Mouse (Mus musculus) stomach, embryonic 16.5 days (tissue): ENCODE data around the gene Gfpt2. TPM values are rescaled to one million over a fixed set of nuclear protein-coding genes. Genes with fewer than 3 reads are reported as not detected.

ENCODE experiments used
- ATAC-seq: fragments of 200-750 bp; cut with Nextera tagmentation; 2 replicates; pipeline ENCODE4 v1.8.0; 2017; ENCODE audit warnings: moderate number of reproducible peaks, moderate TSS enrichment; ENCODE audit not compliant: insufficient read depth, low FRiP score
- H3K27ac ChIP-seq: fragments of 300-500 bp; sonication (generic); 2 replicates; pipeline ENCODE4 v1.5.1; 2014; ENCODE audit warnings: low read length
- H3K27me3 ChIP-seq: fragments of 300-500 bp; sonication (generic); 2 replicates; pipeline ENCODE4 v1.6.1; 2014; ENCODE audit warnings: low read length, control low read depth, mixed read lengths; ENCODE audit not compliant: control insufficient read depth, insufficient read depth
- H3K36me3 ChIP-seq: fragments of 300-500 bp; sonication (generic); 2 replicates; pipeline ENCODE4 v1.6.1; 2014; ENCODE audit warnings: low read length; ENCODE audit not compliant: control insufficient read depth, insufficient read depth
- H3K4me1 ChIP-seq: fragments of 300-500 bp; sonication (generic); 2 replicates; pipeline ENCODE4 v1.6.1; 2014; ENCODE audit warnings: low read length, control low read depth, mixed read lengths; ENCODE audit not compliant: control insufficient read depth, insufficient read depth
- H3K4me2 ChIP-seq: fragments of 300-500 bp; sonication (generic); 2 replicates; pipeline ENCODE4 v1.6.1; 2014; ENCODE audit warnings: low read depth, low read length, mixed read lengths
- H3K4me3 ChIP-seq: fragments of 300-500 bp; sonication (generic); replicated peaks from 2 replicates; pipeline ENCODE4 v1.5.1; 2014; ENCODE audit warnings: mild to moderate bottlenecking, low read length
- H3K9ac ChIP-seq: fragments of 300-500 bp; sonication (generic); 2 replicates; pipeline ENCODE4 v1.6.1; 2014; ENCODE audit warnings: low read length
- H3K9me3 ChIP-seq: fragments of 300-500 bp; sonication (generic); replicated peaks from 2 replicates; pipeline ENCODE4 v1.6.1; 2016; ENCODE audit warnings: low read length, control low read depth; ENCODE audit not compliant: control insufficient read depth
- WGBS: fragments of 180-500 bp; shearing (Covaris S2); extraction: QIAGEN DNeasy Blood & Tissue Kit; methylation state at CpG from one replicate; pipeline ENCODE4 v1.1.7; 2014; 5-methylcytosine and 5-hydroxymethylcytosine counted together
- polyA plus RNA-seq: library from polyadenylated mRNA; unstranded; fragments of >200 nt; fragmentation: Nextera tagmentation; extraction: Ambion mirVana; gene quantifications from 2 replicates; pipeline ENCODE4 v1.2.1, GENCODE M21; 2015

Gfpt2 gene
- polyA plus RNA-seq, 1 experiment from 2014 or later, result 9.4 TPM

DNA sequence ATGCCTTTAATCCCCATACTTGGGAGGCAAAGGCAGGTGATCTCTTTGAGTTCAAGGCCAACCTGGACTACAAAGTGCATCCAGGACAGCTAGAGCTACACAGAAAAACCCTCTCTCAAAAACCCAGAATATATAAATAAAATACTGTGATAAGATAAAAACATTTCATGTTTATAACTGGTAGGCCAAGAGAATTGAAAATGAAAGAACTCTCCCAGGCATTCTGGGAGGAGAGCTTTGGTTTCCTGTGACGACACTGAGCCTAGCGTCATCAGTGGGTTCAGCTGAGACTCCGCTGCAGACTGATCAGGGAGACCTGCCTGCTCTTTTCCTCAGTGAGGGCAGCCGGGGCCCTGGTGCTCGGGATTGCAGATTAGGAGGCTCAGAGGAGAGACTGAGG lies 61.2 kb downstream of the Gfpt2 start:
- no peak for ATAC-seq

DNA sequence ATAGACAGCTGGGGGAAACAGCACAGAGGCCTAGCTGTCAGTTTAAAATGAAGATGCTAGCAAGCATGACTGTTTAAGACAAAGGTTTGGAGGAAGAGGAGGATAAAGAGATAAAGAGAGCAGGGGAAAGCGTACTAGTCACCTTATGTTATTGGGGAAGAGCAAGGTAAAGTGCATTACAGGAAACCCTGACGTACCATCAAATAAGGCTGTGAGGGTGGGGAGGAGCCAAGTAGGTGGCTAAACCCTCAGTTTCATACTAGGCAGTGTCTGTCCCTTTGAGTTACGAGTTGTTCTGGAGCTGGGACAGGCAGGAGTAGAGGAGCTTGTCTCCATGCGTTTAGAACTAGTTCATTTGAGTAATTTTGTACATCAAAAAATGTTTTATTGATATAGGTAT lies 67.2 kb downstream of the Gfpt2 start:
- Histone ChIP-seq H3K4me3 (no peak overlapping the region), H3K9me3 (no peaks in the 10 kb centered on the region), H3K27ac (no peak overlapping the region), H3K4me2 (no peak overlapping the region), H3K36me3 (no peaks in the 10 kb centered on the region), H3K4me1 (no peaks in the 10 kb centered on the region), H3K9ac (no peak overlapping the region), H3K27me3 (no peaks in the 10 kb centered on the region)
- ATAC-seq, result no peak
- 87% methylated on average over 4 of the region's 4 CpGs for WGBS

More for the DNA sequence above, 61.2 kb downstream of the Gfpt2 start:
- no peak overlapping the region for H3K4me3 ChIP-seq
- H3K36me3 ChIP-seq, result no peaks in the 10 kb centered on the region
- no peaks in the 10 kb centered on the region for H3K4me1 ChIP-seq
- 83% methylated on average over 5 of the region's 5 CpGs for WGBS
- H3K9me3 ChIP-seq, result no peaks in the 10 kb centered on the region
- no peak overlapping the region for H3K27ac ChIP-seq
- no peaks in the 10 kb centered on the region for H3K27me3 ChIP-seq
- H3K4me2 ChIP-seq, result no peak overlapping the region
- no peak overlapping the region for H3K9ac ChIP-seq

- H3K27me3 ChIP-seq, result no peaks in the 10 kb centered on the region
- no peak overlapping the region for H3K4me2 ChIP-seq
- H3K4me3 ChIP-seq, result no peak overlapping the region
- no peaks in the 10 kb centered on the region for H3K9me3 ChIP-seq
- no peaks in the 10 kb centered on the region for H3K36me3 ChIP-seq
- no peaks in the 10 kb centered on the region for H3K4me1 ChIP-seq
- ATAC-seq, result no peak
- no peak overlapping the region for H3K27ac ChIP-seq
- no peak overlapping the region for H3K9ac ChIP-seq
These were observed 69.9 kb downstream of the Gfpt2 start for GRCm38 (mm10) chr11:49863926-49864325.

GRCm38 (mm10) chr11:49867320-49867719 lies 73.3 kb downstream of the Gfpt2 start:
- WGBS, result 85% methylated on average over 5 of the region's 5 CpGs
- no peak overlapping the region for H3K4me3 ChIP-seq
- no peaks in the 10 kb centered on the region for H3K27me3 ChIP-seq
- no peak overlapping the region for H3K9ac ChIP-seq
- no peak overlapping the region for H3K4me2 ChIP-seq
- no peaks in the 10 kb centered on the region for H3K36me3 ChIP-seq
- ATAC-seq, result no peak
- no peaks in the 10 kb centered on the region for H3K4me1 ChIP-seq
- H3K27ac ChIP-seq, result no peak overlapping the region
- no peaks in the 10 kb centered on the region for H3K9me3 ChIP-seq

DNA sequence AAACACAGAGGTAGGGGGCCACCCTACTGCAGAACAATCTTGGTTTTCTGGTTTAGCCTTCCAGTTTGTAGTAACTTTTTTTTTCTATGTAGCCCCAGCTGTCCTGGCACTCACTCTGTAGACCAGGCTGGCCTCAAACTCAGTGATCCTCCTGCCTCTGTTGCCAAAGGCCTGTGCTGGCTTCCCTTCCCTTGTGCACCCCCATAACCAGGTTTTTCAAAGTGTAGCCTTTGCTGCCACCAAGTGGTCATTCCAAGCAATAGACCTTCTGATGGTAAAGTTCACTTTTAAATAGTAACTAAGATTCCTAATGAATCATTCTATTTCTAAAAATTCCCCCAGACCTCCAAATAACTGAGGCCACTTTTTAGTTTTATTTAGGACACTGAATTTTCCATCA lies 75.8 kb downstream of the Gfpt2 start:
- no peak overlapping the region for H3K9ac ChIP-seq
- no peaks in the 10 kb centered on the region for H3K27me3 ChIP-seq
- no peaks in the 10 kb centered on the region for H3K36me3 ChIP-seq
- no peak overlapping the region for H3K27ac ChIP-seq
- ATAC-seq, result no peak
- no peak overlapping the region for H3K4me3 ChIP-seq
- no peaks in the 10 kb centered on the region for H3K9me3 ChIP-seq
- no peak overlapping the region for H3K4me2 ChIP-seq
- no peaks in the 10 kb centered on the region for H3K4me1 ChIP-seq

- no peak for ATAC-seq
- H3K4me2 ChIP-seq, result no peak overlapping the region
- H3K4me3 ChIP-seq, result no peak overlapping the region
- no peaks in the 10 kb centered on the region for H3K36me3 ChIP-seq
- no peaks in the 10 kb centered on the region for H3K27me3 ChIP-seq
- H3K9ac ChIP-seq, result no peak overlapping the region
- no peaks in the 10 kb centered on the region for H3K4me1 ChIP-seq
- 53% methylated on average over 6 of the region's 6 CpGs for WGBS
- H3K27ac ChIP-seq, result no peak overlapping the region
- H3K9me3 ChIP-seq, result no peaks in the 10 kb centered on the region
These were observed 77.9 kb downstream of the Gfpt2 start for GRCm38 (mm10) chr11:49871914-49872313.

GRCm38 (mm10) chr11:49872779-49873178 lies 78.8 kb downstream of the Gfpt2 start:
- Histone ChIP-seq H3K4me2 (no peak overlapping the region), H3K9me3 (no peaks in the 10 kb centered on the region), H3K9ac (no peak overlapping the region), H3K27me3 (no peaks in the 10 kb centered on the region), H3K4me1 (no peaks in the 10 kb centered on the region), H3K36me3 (no peaks in the 10 kb centered on the region), H3K27ac (no peak overlapping the region), H3K4me3 (no peak overlapping the region)
- whole genome bisulfite sequencing, result 92% methylated on average over 6 of the region's 6 CpGs
- ATAC-seq, result no peak

GRCm38 (mm10) chr11:49876948-49877817 lies 83.2 kb downstream of the Gfpt2 start:
- ATAC-seq, result no peak
- Histone ChIP-seq H3K4me1 (0 out of 2 replicates have a peak, but pooled peaks cover 3% of the 10 kb centered on the region), H3K27me3 (no peaks in the 10 kb centered on the region), H3K4me2 (no peak overlapping the region), H3K9ac (no peak overlapping the region), H3K9me3 (no peaks in the 10 kb centered on the region), H3K36me3 (no peaks in the 10 kb centered on the region), H3K4me3 (no peak overlapping the region), H3K27ac (no peak overlapping the region)
- 74% methylated on average over 8 of the region's 8 CpGs for WGBS

- H3K4me1 ChIP-seq, result 0 out of 2 replicates have a peak, but pooled peaks cover 3% of the 10 kb centered on the region
- H3K27ac ChIP-seq, result no peak overlapping the region
- WGBS, result 89% methylated on average over 3 of the region's 3 CpGs
- H3K9me3 ChIP-seq, result no peaks in the 10 kb centered on the region
- peak; percentile 37; the same call in 1 of the 2 replicates for ATAC-seq
- no peak overlapping the region for H3K9ac ChIP-seq
- no peak overlapping the region for H3K4me3 ChIP-seq
- no peak overlapping the region for H3K4me2 ChIP-seq
- H3K27me3 ChIP-seq, result no peaks in the 10 kb centered on the region
- 0 out of 2 replicates have a peak, but pooled peaks cover 6% of the 10 kb centered on the region for H3K36me3 ChIP-seq
These were observed 86.1 kb downstream of the Gfpt2 start for GRCm38 (mm10) chr11:49879950-49880642.
